Mouse (Mus musculus) monocyte, adult 5-6 weeks (primary cell): ENCODE data around the gene Zranb3. TPM values are rescaled to one million over a fixed set of nuclear protein-coding genes. Genes with fewer than 3 reads are reported as not detected.
"Not testable (repeated sequence)": the region's sequence is repeated elsewhere in the genome, so short reads cannot be mapped to it uniquely, and the experiment has no call there.

ENCODE experiments used
- ATAC-seq: fragments of 153-309, 156-312 bp; replicated peaks from 2 replicates; pipeline ENCODE4 v1.8.0; 2017; ENCODE audit warnings: mild to moderate bottlenecking; ENCODE audit not compliant: low TSS enrichment, insufficient number of reproducible peaks, severe bottlenecking, poor library complexity, low FRiP score
- total RNA-seq: library from RNA; stranded (forward); fragments of 200-1000, 200-491, 200-594 nt; gene quantifications from 3 replicates; pipeline ENCODE4 v1.2.3, GENCODE M21; 2017

The Zranb3 gene
- total RNA-seq, 1 experiment from 2014 or later = 5.4 TPM

DNA sequence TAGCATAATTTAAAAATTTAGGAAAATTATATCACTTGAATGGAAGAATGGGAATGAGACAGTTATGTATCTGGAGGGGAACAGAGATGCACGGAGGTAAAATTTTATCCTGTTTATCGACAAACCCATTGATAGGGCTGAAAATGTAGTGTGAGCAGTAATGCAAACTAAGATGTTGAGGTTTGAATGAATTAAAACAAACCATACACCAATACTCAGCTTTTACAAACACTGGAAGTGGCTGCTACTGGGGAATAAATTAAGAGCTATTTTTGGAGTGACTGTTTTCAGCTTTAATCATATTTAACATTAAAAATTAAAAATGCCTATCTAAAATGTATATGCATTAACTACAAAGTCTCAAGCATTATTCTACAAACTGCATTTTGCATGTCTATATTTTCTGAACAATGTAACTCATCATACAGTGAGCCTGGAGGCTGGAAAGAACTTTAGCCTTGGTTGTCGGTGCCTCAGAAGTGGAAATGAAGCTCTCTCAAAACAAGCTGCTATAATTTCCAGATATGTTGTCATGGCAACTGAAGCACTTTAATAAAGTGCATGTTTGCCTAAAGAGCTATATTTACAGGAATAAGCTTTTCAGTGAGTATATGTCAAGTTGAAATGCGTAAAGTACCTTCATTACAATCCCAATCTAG is 99.0 kb downstream of the Zranb3 start:
- ATAC-seq = no peak

- ATAC-seq = no peak
Observed at GRCm38 (mm10) chr1:128002159-128002558, 100.7 kb downstream of the Zranb3 start.

- not testable (repeated sequence) for ATAC-seq
Observed at GRCm38 (mm10) chr1:128000931-128001330, 101.9 kb downstream of the Zranb3 start.

DNA sequence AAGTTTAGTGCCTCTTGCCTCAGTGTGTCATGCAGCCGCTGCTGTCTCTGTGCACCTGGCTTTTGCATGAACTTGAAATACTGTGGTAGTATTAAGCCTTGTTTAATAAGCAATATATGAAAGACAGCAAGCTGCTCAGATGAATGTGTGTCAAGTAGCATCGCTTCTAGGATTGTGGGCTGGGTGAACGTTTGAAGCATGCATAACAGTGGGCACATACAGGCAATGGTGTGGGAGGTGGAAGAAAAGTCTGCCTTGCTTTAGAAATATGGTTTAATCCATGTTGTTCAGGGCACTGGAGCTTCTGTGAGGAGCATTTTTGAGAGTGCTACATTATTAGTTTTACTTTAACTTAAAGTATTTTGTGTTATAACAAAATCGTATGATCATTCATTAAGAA is 109.0 kb downstream of the Zranb3 start:
- no peak for ATAC-seq

- ATAC-seq = no peak
Observed at GRCm38 (mm10) chr1:127989876-127990731, 112.7 kb downstream of the Zranb3 start.

GRCm38 (mm10) chr1:127989387-127989786 is 113.5 kb downstream of the Zranb3 start:
- ATAC-seq = no peak

DNA sequence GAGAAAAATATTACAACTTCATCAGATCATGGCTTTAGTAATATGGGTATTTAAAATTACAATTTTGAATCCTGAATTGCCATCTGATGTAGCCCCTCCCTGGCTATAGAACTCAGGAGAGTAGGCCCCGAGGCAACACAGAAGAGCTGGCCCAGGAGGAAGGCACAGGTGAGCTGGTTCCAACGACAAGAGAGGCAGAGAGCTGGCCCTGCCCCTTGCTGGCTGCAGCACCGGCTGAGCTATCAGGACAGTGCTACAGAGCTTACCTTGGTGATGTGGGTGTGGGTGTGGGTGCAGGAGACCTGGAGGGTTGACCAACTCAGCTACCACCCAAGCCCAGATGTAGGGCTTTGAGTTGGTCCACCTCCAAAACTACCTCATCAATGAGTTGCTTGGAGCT is 114.6 kb downstream of the Zranb3 start:
- ATAC-seq = no peak

- ATAC-seq = no peak
Observed at GRCm38 (mm10) chr1:127985391-127985790, 117.5 kb downstream of the Zranb3 start.

DNA sequence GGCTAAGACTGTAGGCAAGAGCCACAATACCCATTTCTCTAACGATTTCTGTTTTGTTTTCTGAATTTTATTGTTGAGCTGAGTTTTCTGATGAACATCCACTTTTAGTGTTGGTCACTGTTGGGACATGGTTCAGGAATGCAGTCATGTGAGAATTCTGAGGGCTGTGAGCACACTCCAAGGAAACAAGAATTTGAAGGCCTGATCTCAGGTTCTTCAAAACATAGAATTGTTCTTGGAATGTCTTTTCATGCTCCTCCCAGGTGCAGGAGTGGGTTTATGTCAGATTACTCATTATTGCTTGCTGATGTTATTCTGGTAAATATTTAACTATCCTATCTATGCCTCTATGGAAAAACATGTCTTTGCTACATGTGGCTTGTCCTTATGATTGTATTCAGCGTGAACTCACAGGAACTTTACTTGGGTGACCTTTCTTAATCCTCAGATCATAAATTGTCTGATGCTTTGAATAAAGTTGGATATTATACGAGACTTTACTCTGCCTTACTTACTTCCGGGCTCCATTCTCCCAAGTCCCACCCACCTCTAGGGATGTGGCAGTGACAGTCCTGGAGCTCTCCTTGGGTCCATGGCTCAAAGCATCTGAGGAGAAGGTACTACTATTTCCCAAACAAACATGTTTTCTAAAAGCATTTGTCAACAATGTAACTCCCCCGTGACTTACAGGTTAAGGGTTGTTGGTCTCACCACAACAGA is 119.4 kb downstream of the Zranb3 start:
- no peak for ATAC-seq

- ATAC-seq = no peak
Observed at GRCm38 (mm10) chr1:127982268-127982667, 120.6 kb downstream of the Zranb3 start.

DNA sequence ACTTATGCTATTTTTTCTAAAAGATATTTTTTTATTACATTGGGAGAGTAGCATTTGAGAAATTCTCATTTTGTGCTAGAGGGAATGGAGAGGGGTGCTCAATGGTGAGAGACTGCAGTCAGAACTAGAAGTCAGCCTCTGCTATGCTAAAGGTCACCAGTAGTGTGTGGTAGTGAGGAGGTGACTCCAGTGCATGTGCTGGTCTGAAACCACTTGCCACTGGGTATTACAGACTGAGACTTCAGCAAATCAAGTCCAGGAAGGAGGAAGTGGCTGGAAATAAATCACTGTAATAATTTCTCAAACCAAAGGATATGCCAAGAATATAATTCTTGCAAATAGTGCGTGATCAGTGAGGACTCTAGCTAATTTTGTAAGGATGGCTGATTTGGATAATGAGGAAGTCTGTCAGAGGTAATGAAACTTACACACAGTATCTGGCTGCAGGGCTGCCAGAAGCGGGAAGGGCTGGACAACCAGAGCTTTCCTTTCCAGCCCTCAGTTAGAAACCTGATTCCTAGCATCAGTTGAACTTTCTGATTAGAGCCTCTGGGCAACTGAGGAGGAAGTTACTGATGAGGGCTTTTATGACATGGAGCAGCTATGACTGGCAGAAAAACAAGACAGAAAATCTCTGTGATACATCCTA is 121.8 kb downstream of the Zranb3 start:
- ATAC-seq = peak; percentile 81

DNA sequence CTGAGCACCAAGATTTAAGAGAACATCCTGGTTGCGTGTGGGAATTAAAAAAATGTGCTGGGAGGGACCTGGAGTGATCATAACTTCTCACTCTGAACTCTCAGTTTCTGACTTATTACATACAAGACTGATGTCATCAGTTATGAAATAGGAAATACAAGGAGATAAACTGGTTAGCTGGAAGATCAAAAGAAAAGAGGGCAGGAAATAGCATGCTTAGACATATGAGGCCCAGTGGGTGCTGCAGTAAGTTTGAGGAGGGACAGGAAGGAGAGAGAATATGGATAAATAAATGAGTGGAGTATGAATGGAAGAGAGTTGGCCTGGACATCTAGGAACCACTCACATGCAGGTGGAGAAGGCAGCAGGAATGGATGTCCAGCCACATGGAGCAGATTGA is 124.7 kb downstream of the Zranb3 start:
- no peak for ATAC-seq

DNA sequence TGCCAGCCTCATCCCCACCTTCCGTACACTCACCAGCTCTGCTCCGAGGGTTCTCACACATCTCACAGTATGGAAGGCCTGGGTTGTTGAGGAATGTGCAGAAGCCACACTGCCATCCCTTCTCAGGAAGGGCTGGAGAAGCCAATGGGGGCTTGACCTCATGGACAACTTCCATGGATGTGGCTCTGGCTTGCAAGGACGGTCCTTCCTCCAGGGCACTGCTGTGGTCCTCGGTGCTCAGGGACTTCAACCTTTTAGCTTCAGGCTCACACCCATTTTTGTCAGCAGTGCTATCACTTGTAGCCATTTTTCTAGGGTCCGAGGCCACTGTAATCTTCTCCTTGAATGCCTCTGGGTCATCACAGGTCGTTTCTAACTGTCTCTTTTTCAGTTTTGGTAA is 126.7 kb downstream of the Zranb3 start:
- no peak for ATAC-seq

DNA sequence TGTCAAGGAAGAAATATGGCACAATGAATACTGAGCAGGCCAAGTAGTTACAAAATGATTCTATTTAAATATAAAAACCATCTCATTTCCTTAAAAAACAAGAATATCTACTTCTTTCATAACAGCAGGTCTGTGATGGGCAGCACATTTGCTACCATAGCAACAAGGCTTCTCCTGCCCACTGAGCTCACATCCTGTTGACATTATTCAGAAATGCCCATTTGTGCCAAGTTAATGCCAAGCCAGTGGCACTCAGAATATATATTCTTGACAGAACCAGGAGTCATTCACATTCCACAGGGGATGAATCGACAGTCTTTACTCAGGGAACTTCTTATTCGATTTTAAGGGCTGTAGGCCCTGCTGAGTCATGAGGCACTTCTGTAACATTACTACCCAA is 127.2 kb downstream of the Zranb3 start:
- ATAC-seq = peak; percentile 77

GRCm38 (mm10) chr1:127974082-127974481 is 128.8 kb downstream of the Zranb3 start:
- no peak for ATAC-seq

GRCm38 (mm10) chr1:127970870-127971269 is 132.0 kb downstream of the Zranb3 start:
- ATAC-seq = no peak

DNA sequence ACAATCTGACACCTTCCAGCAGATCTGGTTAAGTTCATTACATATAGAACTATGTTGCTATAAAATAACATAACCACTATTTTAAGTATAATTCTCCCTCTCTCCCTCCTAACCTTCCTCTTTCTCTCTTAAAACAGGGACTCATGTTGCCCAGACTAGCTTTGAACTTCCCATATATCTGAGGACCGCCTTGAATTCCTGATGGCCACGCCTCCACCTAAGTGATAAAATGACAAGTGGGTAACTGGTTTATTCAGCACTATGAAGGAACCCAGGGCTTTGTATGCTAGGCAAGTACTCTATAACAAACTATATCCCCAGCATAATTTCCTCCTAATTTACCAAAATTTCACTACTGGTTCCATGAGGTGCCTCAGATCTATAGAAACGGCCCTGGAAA is 139.5 kb downstream of the Zranb3 start:
- ATAC-seq = no peak

DNA sequence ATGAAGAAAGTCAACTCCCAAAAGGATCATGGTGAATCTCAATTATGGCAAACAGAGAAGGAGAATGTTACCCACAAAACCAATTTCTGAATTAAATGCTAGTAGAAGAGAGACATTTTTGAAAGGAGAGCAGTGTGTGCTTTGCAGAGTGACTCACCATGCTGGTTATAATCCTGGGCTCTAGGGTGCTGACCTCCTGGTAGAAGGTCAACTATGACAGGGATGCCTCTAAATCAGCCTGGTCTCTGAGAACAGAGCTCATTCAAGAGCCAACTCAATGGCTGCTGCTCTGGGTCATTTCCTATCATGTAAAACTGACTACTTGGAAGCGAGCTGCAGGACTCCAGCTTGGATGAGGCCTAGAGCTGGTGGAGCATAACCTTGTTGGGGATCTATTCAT is 141.7 kb downstream of the Zranb3 start:
- no peak for ATAC-seq

DNA sequence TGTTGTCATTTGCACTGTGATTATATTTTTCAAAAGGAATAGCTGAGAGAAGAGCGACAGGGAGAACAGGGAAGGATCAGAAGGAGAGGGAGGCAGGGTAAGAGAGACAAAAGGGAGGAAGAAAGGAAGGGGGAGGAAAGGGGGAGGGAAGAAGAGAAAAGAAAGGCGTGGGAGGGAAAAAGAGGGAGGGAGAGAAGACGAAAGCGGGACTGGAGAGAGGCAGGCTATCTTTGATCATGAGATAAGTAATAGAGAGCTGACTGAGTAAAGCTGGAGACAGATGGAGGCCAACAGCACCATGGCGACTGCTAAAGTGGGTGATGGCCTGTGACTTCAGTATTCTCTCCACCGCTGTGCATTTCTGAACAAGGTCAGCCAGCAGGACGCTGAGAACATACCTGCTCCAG is 143.5 kb downstream of the Zranb3 start:
- no peak for ATAC-seq
